Mouse (Mus musculus) natural killer cell, adult 2 months (primary cell): ENCODE measurements around the gene Lonp2.

Source experiments
- DNase-seq, 2 experiments: peaks; one replicate each; pipeline ENCODE4 v3.0.0; 2022; ENCODE audit warnings: low spot score in 2 of 2

Lonp2 gene

DNA sequence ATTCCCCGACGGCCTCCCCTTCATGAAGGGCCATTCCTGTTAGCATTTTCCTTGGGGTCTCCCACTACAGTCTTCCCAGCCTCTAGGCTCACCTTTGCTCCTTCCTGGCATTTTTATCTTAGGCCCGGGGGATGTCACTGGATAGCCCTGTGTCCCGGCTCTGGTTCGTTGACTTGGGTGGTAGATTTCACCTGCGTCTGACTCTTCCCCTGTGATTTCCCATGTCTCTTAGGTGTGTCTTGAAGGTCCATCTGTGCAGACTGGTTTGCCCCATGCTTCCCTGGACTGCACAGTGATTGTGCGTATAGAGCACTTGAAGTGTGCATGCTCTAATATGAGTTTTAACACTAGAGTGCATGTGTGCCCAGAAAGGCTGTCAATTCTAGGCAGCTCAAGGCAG lies 1.1 kb downstream of the Lonp2 start:
- no peak for DNase-seq

DNA sequence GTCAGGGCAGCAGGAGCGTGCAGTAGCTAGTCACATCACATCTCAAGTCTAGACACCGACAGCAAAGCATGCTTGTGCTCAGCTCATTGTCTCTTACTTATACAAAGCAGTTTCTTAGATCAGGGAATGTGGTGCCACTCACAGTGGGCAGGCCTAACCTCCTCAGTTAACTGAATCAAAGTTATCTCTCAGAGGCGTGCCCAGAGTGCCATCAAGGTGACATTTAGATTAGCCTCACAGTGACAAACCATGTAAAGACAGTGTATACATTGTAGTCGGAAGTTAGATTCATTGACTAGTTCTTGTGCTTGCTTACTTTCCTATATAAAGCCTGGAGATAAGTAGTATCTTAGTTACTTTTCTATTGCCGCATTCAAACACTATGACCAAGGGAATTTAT lies 6.4 kb downstream of the Lonp2 start:
- no peak for DNase-seq

DNA sequence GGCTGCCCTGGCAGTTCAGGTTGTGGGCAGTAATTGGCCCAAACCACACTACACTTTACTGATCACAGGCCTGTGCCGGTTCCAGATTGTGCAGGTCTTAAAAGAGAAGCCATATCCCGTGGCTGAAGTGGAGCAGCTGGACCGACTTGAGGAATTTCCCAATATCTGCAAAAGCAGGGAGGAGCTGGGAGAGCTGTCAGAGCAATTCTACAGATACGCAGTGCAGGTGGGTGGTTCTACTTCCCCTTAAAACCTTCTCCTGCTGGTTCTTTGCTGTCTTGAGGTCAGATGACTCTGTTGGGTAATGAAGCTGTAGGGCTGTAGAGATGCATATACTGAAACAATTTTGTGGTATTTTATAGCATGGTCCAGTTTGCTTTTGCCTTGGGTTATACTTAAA lies 7.6 kb downstream of the Lonp2 start:
- no peak for DNase-seq

DNA sequence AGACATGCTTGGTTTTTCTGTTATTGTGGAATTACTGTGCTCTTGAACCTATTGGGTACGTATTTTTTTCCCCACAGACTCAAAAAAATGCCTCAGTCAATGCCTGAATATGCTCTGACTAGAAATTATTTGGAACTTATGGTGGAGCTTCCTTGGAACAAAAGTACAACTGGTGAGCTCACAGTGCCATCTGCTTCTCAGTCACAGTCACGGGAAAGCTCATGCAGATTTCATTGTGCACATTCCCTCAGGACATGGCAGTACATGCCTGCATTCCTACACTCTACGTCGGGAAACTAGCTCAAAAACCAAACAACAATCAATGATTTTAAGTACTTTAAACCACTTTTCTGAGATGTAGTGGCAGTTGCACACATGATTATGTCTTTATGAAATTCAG lies 14.0 kb downstream of the Lonp2 start:
- no peak for DNase-seq

DNA sequence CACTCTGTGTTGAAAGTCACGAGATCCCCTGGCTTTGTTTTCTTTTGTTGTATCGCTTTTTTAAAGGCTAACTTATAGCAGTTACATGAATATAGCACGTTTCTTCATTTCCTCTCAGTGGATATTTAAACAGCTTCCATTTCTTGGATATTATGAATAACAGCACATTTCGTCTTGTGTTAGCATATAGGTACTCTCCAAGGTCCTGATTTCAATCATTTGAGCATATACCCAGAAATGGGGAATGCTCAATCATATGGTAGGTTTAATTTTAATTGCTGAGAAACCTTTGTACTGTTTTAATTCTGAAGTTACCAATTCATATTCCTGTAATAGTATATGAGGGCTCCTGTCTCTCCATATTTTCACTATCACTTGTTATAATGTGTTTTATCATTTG lies 15.1 kb downstream of the Lonp2 start:
- no peak for DNase-seq

DNA sequence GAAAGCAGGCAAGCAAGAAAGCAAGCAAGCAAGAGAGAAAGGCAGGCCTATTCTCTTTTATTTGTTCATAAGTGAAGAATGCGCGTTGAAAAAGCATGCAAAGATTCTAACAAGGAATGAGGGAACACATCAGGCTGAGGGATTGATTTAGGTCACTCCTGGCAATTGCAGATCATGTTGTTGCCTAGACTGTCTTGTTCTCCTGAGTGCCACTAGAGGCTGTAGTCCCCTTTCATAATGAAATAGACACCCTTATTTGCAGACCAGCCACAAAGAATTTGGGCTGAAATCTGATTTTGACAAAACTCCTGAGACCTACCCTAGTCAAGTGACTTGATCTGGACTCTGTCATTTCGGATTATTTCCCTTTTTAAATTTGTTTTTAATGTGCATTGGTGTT lies 18.8 kb downstream of the Lonp2 start:
- no peak for DNase-seq

DNA sequence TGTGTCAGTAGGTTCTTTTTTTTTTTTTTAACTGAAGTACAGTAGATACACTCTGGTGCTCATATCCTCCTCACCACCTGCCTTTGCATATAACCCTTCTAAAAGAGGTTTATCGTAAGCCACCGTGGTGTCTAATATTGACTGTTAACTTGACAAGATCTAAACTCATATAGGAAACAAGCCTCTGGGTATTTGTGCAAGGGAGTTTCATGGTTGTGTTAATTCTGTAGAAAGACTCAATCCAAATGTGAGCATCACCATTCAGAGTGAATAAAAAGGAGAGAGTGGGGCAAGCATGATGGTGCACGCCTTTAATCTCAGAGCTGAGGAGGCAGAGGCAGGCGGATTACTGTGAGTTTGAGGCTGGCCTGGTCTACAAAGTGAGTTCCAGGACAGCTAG lies 20.8 kb downstream of the Lonp2 start:
- no peak for DNase-seq

DNA sequence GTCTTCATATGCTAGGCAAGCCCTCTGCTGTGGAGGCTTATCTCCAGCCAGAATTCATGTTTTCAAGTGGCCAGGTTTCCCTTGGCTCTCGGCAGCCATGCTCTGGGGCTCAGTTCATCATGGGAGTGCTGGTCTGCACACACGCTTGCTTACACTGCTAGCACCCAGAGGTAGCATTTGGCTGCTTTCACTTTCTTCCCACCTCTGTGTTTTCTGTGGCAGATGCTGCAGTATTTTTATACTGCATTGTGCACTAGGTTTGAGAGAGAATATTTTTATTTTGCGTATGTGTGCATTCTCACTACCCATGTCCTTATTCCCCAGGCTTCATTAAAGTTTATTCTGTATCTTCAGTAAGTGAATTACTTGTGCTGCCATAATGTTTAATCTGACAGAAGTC lies 23.9 kb downstream of the Lonp2 start:
- no peak for DNase-seq

DNA sequence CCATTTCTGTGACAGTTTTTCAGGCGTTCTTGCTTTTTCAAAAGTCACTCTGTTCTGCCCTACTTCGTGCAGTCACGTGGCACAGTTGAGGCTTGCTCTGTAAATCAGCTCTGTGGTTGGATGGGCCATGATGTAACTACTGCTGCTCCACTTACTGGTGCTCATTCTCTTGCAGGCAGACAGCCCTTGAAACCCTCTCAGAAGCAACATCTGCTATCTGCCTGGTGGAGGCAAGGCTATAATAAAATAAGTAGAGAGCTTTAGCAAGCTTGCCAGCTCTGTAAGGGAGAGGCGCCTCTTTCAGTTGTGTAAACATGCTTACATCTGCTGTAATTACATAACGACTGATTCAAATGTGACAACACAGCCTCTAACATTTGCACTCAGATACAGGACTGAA lies 27.6 kb downstream of the Lonp2 start:
- no peak for DNase-seq

DNA sequence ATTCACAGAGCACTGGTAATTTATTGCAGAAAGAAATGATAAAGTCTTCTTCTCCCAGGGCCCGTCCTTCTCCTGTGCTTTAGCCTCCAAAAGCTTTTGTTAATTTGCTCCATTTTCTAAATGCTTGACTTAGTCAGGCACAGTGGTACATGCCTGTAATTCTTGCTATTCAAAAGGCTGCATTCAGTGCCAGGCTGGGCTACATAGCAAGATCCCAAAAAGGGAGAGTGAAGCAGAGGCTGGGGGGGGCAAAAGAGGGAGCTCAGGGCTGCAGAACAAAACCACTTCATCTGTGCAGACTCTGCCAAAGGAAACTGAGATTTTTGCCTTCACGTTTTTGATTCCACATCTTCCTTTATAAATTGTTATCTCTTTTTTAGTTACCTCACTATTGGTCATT lies 28.7 kb downstream of the Lonp2 start:
- no peak for DNase-seq

DNA sequence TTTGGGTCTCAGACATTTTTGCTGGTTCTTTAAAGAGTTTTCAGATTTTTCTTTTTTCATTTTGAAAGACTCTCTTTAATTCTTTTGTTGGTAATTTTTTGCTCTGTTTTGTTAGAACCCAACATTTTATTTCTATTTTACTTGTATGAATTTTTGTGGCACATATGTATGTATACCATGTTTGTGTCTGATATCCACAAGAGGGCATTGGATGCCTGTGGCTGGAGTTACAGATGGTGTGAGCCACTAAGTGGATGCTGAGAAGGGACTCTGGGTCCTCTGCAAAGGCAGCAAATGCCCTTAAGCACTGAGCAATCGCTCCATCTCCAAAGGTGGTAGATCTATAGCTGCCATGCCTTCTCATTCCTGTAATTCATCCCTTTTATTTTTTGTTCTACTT lies 30.7 kb downstream of the Lonp2 start:
- DNase-seq = no peak

DNA sequence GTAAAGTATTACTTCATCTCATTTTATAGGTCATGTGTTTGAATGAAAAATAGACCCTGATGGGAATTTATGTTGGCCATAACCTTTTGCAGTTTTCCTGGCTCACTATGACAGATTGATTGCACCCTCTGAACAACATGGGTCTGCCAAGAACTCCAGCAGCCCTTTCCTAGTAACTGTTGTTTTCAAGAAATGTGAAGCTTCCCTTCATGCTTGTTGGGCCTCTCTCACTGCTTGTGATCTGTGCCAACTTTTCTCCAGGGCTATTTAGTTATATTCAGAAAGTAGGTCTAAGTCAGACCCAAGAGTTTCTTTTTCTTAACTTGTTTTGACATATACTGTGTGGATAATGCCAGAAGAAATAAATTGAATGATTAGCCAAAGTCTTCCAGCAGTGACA lies 44.9 kb downstream of the Lonp2 start:
- DNase-seq = no peak

DNA sequence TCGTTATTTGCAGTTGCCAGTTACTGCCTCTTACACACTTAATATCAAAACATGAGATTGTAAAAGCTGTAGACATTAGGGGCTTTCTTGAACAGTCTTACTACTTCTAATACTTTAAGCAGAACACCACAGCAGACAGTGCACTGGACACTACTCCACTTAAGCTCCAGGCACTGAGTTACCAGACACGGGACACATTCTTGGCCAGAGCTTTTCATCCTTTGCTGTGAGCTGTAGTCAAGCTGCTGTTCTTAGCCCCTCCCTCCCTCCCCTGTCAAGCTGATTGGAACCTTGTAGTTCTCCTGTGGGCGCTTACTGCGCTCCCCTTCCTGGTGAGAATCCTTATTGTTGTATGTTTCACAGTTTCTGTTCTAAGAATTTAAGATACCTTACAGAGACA lies 45.4 kb downstream of the Lonp2 start:
- DNase-seq = no peak

DNA sequence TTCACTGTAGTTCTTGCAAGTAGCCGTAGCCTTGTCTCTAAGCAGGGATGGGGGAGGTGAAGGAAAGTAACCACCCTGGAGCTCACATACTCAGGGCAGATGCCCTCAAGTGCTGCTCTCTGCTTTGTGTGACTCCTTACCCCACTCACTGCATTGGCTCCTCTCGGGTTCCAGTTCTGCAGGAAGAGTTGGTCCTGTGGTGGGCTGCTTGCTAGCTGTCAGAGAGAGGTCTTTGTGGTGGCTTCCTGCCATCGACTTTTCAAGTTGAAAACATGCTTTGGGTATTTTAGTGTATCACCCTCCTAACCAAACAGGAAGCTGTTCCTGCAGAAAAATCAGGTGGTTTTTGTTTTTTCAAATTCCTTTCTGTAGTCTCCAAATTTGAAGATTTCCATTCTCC lies 62.8 kb downstream of the Lonp2 start:
- peak in 1 of 2 experiments; percentile 23 for DNase-seq

DNA sequence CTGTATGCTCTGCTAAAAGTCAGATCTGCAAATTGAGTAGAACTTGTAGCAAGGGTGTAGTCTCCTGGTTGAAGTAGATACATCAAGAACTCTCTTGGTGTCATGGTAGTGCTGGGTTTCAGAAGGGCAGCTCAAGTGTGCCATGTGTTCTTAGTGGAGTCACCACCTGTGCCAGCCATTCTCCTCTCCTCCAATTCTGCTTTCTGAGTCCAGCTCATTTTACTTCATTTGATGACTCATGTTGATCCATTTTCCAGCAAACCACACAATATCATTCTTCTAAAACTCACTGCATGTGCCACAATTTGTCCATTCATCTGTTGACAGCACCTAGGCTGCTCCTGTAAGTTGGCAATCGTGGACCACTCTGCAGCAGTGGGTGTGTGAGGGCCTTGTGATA lies 68.3 kb downstream of the Lonp2 start:
- DNase-seq = no peak

DNA sequence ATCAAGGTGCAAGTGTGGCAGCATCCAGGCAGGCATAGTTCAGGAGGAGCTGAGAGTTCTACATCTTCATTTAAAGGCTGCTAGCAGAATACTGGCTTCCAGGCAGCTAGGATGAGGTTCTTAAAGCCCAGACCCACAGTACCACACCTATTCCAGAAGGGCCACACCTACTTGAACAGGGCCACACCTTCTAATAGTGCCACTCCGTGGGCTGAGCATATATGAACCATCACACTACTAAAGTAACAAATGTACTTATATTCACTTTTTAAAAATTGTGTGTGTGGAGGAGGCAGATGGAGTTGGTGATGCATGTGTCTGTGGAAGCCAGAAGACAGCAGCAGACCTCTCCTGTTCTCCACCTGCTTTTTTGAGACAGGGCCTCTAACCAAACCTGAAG lies 70.2 kb downstream of the Lonp2 start:
- no peak for DNase-seq

DNA sequence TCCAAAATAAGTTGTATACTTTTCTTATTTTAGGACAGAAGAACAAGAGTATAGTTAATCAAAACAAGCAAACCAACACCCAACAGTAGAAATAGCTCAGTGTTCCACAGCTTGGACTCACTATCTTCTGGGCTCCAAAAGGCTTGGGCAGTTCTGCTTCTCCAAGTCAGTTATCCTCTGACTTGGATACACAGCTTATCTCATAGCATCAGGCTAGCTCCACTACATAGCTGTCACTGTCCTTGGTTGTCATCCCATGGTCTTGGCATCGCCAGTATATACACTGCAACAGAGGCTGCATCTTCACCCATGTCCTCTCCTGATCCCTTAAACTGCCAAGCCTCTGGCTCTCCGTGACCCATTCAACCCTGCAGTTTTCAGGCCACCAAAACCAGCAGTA lies 71.9 kb downstream of the Lonp2 start:
- DNase-seq = no peak

DNA sequence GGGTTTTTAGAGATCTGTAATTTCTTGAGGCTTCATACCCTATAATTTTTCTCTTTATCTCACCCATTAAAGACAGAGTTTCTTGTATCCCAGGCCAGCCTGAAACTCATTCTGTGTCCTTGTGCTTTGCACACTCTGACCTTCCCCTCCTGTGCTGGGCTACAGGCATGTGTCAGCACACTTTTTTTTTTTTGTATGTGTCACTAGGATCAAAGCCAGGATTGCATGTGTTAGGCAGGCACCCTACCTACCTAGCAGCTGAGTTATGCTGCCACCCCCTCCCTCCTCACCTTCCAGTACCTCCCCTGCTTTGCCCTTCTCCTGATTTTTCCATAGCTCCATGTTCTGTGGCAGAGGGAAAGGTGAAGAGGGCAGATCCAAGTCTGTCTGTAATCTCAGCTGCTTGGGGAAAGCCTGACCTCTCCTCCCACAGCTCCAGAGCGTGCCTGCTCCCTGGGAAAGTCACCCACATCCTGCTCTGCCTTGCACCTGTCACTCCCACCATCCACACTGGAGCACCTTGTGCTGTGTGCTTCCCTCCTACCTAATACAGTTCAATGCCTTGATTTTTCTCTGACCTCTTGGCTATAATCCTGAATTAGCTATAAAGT lies 75.1 kb downstream of the Lonp2 start:
- DNase-seq = no peak

DNA sequence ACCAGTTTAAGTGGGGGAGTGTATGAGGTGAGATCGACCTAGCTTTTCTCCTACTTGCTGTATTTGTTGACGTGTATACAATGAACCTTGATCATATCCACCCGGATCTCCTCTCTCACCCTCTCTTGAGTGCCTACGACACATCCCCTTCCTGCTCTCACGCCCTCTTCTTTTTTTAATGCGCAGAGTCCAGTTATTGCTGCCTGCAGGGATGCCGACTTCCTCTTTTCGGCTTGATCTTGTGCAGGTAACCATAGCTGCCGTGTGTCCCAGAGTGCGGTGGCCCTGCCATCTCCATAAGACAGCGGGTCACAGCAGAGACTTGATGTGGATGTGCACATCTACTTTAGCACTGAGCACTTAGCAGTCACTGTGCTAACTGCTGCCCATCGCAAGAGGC lies 75.6 kb downstream of the Lonp2 start:
- peak in 1 of 2 experiments; percentile 22 for DNase-seq

DNA sequence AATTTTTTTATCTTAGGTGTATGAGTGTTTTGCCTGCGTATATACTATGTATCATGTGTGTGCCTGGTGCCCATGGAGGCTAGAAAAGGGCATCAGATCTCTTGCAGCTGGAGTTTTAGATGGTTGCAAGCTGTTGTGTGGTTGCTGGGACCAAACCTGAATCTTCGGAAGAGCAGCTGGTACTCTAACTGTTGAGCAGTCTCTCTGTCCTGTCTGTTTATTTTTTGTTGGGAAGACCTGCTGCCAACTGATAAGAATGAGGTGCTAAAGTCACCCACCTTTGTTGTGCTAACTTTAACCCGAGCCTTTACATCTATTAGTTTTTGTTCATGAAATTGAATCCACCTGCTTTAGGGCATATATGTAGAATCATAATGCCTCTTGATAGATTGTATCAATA lies 78.6 kb downstream of the Lonp2 start:
- no peak for DNase-seq

DNA sequence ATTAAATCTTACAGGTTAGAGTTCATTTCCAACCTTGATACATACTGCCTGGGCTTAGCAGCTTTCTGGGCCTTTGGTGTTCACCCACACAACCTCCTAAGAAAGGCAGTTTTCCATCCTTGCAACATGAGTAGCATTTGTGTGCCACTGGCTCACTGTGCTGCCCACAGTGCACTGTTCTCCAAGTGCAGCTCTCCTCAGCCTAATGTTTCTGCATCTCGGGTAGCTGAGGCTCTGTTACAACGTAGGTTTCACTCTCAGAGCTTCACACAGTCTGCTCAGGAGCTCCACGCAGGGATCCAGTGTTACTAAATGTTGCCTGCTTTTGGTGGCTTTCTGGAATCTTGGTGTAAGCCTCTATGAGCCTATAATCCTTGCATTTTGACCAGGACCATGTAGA lies 81.5 kb downstream of the Lonp2 start:
- no peak for DNase-seq

DNA sequence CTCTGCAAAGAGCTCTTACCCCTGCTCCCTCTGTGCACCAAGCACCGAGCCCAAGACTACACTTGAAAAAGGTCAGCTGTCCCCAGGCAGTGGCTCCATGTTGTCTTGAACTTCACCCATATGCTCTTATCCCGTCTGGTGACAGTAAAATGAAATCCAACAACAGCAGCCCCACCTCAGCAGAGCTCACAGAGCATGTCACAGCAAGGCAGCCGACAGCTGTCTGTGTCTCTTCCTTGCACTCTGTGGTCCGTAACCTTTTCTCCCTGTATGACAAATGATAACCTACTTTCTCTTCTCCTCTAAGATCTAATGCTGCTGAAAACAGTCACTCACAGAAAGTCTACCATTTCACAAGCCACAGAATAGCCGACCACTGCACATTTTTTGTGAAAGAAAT lies 82.9 kb downstream of the Lonp2 start:
- no peak for DNase-seq

DNA sequence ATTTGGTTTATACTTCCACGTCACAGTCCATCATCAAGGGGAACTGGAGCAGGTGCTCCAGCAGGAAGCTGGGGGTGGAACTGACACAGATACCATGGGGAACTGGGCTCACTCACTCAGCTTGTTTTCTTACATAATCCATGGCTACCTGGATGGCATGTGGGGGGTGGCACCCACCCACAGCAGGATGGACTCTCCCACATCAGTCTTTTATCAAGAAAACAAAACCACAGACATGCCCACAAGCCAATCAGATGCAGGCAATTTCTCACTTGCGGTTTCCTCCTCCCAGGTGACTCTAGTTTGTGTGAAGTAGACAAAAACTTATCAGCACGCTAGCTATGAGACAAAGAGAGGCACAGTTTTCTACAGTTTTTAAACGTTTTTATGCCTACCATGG lies 84.0 kb downstream of the Lonp2 start:
- DNase-seq = peak; percentile 57 to 74

DNA sequence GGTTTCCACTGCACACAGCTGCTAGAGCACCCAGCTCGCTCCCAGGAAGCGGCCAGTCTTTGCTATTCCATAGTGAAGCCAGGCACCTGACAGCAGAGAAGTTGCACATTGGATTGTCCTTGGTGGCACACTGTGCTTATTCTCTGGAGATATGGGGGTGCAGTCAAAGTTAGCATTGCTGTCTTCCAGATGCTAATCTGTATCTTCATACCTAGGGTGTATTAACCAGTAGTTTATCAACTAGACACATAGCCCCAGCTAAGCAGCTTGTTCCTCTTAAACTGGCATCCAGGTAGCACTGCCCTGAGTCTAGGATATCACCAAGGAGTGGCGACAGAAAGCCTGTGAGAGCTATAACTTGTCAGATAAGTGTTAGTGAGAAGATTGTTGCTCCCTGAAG lies 88.8 kb downstream of the Lonp2 start:
- no peak for DNase-seq
